Mouse (Mus musculus): ENCODE results near the gene Foxn2.

- no peak for TF ChIP-seq POLR2A (IDR thresholded peaks at IDR 0.05; ENCODE audit: control insufficient read depth, low read depth, low read length)
- no peak for TF ChIP-seq CTCF (IDR thresholded peaks at IDR 0.05; ENCODE audit: control insufficient read depth, insufficient read depth, insufficient replicate concordance, low read depth, low read length)
Observed at GRCm38 (mm10) chr17:88504056-88504455, 63.5 kb downstream of the Foxn2 start.
